Mouse (Mus musculus) embryonic fibroblast, embryonic 13.5 days (primary cell): ENCODE data around the gene Wdfy2. TPM values are rescaled to one million over a fixed set of nuclear protein-coding genes. Genes with fewer than 3 reads are reported as not detected.

Source experiments
- H3K27ac ChIP-seq: 2 replicates; pipeline ENCODE4 v1.5.1; 2012; ENCODE audit warnings: low read length, control low read depth, inconsistent platforms; ENCODE audit not compliant: insufficient read depth
- H3K4me1 ChIP-seq: 2 replicates; pipeline ENCODE4 v1.6.1; 2011; ENCODE audit warnings: low read length; ENCODE audit not compliant: control insufficient read depth, insufficient read depth
- H3K4me3 ChIP-seq: 2 replicates; pipeline ENCODE4 v1.5.1; 2011; ENCODE audit warnings: mild to moderate bottlenecking, control low read depth, low read length; ENCODE audit not compliant: insufficient read depth
- CTCF ChIP-seq: IDR thresholded peaks from 2 replicates; pipeline ENCODE4 v1.5.1; 2011; ENCODE audit warnings: mild to moderate bottlenecking, control low read depth, low read length, moderate library complexity, borderline replicate concordance; ENCODE audit not compliant: insufficient read depth
- POLR2A ChIP-seq: IDR thresholded peaks from 2 replicates; pipeline ENCODE4 v1.6.1; 2011; ENCODE audit warnings: low read depth, mild to moderate bottlenecking, control low read depth, low read length, moderate library complexity
- polyA plus RNA-seq: library from polyadenylated mRNA; stranded (reverse); fragments of >200 nt; gene quantifications from 2 replicates; pipeline ENCODE4 v1.2.4, GENCODE M21; 2011; ENCODE audit warnings: low read depth; ENCODE audit not compliant: missing spikeins, insufficient read length

Gene Wdfy2
- polyA plus RNA-seq, 1 experiment = 17.5 TPM

- Histone ChIP-seq H3K27ac (no peak overlapping the region), H3K4me1 (no peaks in the 10 kb centered on the region), H3K4me3 (no peak overlapping the region)
- no peak for TF ChIP-seq CTCF
- no peak for TF ChIP-seq POLR2A
Observed at GRCm38 (mm10) chr14:62940383-62941074, 103.1 kb downstream of the Wdfy2 start.

DNA sequence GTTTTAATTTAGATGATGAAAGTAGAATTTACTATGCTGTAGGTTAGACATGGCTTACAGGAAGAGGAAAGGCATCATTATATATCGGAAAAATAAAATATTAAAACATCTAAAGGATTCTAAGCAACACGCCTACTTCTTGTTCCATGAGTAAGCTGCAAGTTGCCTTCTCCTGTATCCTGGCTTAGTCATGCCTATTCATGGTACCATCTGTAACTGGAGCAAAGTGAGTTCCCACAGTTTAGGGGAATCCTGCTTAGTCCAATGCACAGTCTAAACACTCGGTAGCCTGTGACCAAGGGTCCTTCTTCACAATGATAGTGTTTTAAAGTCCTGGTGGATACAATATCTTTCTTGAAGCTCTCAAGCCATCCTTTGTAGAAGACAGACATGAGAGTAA is 109.3 kb downstream of the Wdfy2 start:
- no peak overlapping the region for H3K4me3 ChIP-seq
- no peak overlapping the region for H3K27ac ChIP-seq
- TF ChIP-seq POLR2A = no peak
- no peak for TF ChIP-seq CTCF

GRCm38 (mm10) chr14:62956091-62956490 is 118.6 kb downstream of the Wdfy2 start:
- no peak overlapping the region for H3K27ac ChIP-seq
- H3K4me3 ChIP-seq = no peak overlapping the region
- no peaks in the 10 kb centered on the region for H3K4me1 ChIP-seq
- TF ChIP-seq POLR2A (no peak), CTCF (no peak)

More for the DNA sequence above, 109.3 kb downstream of the Wdfy2 start:
- H3K4me1 ChIP-seq = no peaks in the 10 kb centered on the region

GRCm38 (mm10) chr14:62963632-62964031 is 126.2 kb downstream of the Wdfy2 start:
- H3K4me3 ChIP-seq = no peak overlapping the region
- H3K27ac ChIP-seq = no peak overlapping the region
- no peaks in the 10 kb centered on the region for H3K4me1 ChIP-seq
- no peak for TF ChIP-seq CTCF
- no peak for TF ChIP-seq POLR2A

GRCm38 (mm10) chr14:62965342-62965741 is 127.9 kb downstream of the Wdfy2 start:
- Histone ChIP-seq H3K4me1 (no peaks in the 10 kb centered on the region), H3K27ac (no peak overlapping the region), H3K4me3 (no peak overlapping the region)
- TF ChIP-seq CTCF (peak; percentile 32; the same call in 1 of the 2 replicates), POLR2A (no peak)

GRCm38 (mm10) chr14:62965811-62966520 is 128.5 kb downstream of the Wdfy2 start:
- no peak overlapping the region for H3K4me3 ChIP-seq
- no peak for TF ChIP-seq POLR2A
- no peak for TF ChIP-seq CTCF
- no peaks in the 10 kb centered on the region for H3K4me1 ChIP-seq
- no peak overlapping the region for H3K27ac ChIP-seq

- Histone ChIP-seq H3K27ac (no peak overlapping the region), H3K4me1 (no peaks in the 10 kb centered on the region), H3K4me3 (no peak overlapping the region)
- TF ChIP-seq POLR2A (no peak), CTCF (0 out of 2 replicates have a peak, but pooled peaks have one; percentile 20)
Observed at GRCm38 (mm10) chr14:62975046-62975445, 137.6 kb downstream of the Wdfy2 start.

DNA sequence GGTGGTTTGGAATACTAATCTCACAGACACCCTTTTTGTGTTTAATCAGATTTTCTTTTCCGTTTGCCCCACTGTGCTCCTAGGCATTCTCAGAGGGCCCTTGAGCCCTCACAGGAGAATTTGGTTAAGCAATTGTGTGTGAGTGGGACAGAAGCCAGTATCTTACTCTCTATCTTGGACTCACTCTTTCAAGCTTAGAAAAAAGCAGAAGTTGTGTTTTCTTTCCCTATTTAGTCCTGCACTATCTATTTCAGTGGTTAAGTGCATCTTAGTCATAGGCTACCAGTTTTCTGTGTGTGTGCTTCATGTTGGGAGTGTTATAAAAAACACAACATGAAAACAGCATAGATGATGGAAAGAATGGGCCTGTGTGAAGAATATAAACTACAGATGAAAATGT is 142.3 kb downstream of the Wdfy2 start:
- no peak overlapping the region for H3K27ac ChIP-seq
- H3K4me3 ChIP-seq = no peak overlapping the region
- H3K4me1 ChIP-seq = no peaks in the 10 kb centered on the region
- no peak for TF ChIP-seq CTCF
- TF ChIP-seq POLR2A = no peak

GRCm38 (mm10) chr14:62984410-62984809 is 146.9 kb downstream of the Wdfy2 start, which contains the start of gene Defb48:
TSS of gene Defb48 (minus strand) at chr14:62984510.
- Histone ChIP-seq H3K4me1 (no peaks in the 10 kb centered on the region), H3K4me3 (no peak within 1 kb of the TSS), H3K27ac (no peak within 1 kb of the TSS)
- TF ChIP-seq CTCF (no peak), POLR2A (no peak)

DNA sequence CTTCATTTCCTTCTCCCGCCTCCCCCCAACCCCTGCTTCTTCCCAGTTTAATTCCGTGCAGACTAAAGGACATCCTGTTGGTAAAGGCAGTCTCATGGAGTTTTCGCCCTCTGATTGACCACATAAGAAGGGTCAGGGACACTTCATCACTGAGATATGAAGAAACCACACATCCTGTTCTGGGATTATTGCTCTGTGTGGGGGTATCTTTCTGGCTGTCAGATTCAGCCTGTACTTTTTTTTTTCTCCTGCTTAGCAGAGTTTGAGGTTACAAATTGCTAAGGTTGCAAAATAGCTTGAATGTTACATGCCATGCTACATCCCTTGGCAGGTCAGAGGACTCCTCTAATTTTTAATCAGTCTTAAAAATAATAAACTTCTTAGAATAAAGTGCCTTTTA is 153.8 kb downstream of the Wdfy2 start:
- TF ChIP-seq CTCF (no peak), POLR2A (no peak)
- H3K4me3 ChIP-seq = no peak overlapping the region
- H3K27ac ChIP-seq = peak overlapping the region; percentile 100
- H3K4me1 ChIP-seq = peaks cover 15% of the 10 kb centered on the region
